Mouse (Mus musculus) spleen, postnatal 14 days (tissue): ENCODE results near the gene Acsbg2.
"Not testable (repeated sequence)": the region's sequence is repeated elsewhere in the genome, so short reads cannot be mapped to it uniquely, and the experiment has no call there.

ENCODE experiments used
- DNase-seq, 2 experiments: peaks; one replicate each; pipeline ENCODE4 v3.0.0; 2021 to 2022; ENCODE audit warnings: low spot score in 2 of 2

Acsbg2 gene

GRCm38 (mm10) chr17:56874237-56874636 lies at the start of gene Acsbg2:
Gene Acsbg2, minus strand, starts transcription at chr17:56874447.
- DNase-seq, result no peak

GRCm38 (mm10) chr17:56919725-56920124 lies 45.5 kb upstream of the Acsbg2 start:
- no peak for DNase-seq

GRCm38 (mm10) chr17:56917166-56917565 lies 42.9 kb upstream of the Acsbg2 start:
- DNase-seq, result no peak

- no peak for DNase-seq
These were observed 39.2 kb upstream of the Acsbg2 start for GRCm38 (mm10) chr17:56913444-56913843.

GRCm38 (mm10) chr17:56913023-56913422 lies 38.8 kb upstream of the Acsbg2 start:
- no peak for DNase-seq

- DNase-seq, result not testable (repeated sequence)
These were observed 35.5 kb upstream of the Acsbg2 start for GRCm38 (mm10) chr17:56909764-56910163.

- no peak for DNase-seq
These were observed 33.6 kb upstream of the Acsbg2 start for GRCm38 (mm10) chr17:56907887-56908286.

GRCm38 (mm10) chr17:56907096-56907495 lies 32.8 kb upstream of the Acsbg2 start:
- DNase-seq, result no peak

- no peak for DNase-seq
These were observed 31.9 kb upstream of the Acsbg2 start for GRCm38 (mm10) chr17:56906166-56906565.

GRCm38 (mm10) chr17:56902698-56903097 lies 28.5 kb upstream of the Acsbg2 start:
- DNase-seq, result no peak

GRCm38 (mm10) chr17:56897630-56898195 lies 23.5 kb upstream of the Acsbg2 start:
- DNase-seq, result peak; percentile 54 to 75

GRCm38 (mm10) chr17:56896513-56897129 lies 22.4 kb upstream of the Acsbg2 start:
- DNase-seq, result no peak

- DNase-seq, result no peak
These were observed 21.2 kb upstream of the Acsbg2 start for GRCm38 (mm10) chr17:56895368-56895918.

GRCm38 (mm10) chr17:56890018-56890417 lies 15.8 kb upstream of the Acsbg2 start:
- no peak for DNase-seq

- no peak for DNase-seq
These were observed 13.8 kb upstream of the Acsbg2 start for GRCm38 (mm10) chr17:56888050-56888449.

- DNase-seq, result no peak
These were observed 10.6 kb upstream of the Acsbg2 start for GRCm38 (mm10) chr17:56884809-56885208.

- DNase-seq, result no peak
These were observed 10.1 kb upstream of the Acsbg2 start for GRCm38 (mm10) chr17:56884331-56884730.

GRCm38 (mm10) chr17:56883612-56884011 lies 9.4 kb upstream of the Acsbg2 start:
- DNase-seq, result no peak

GRCm38 (mm10) chr17:56877426-56877825 lies 3.2 kb upstream of the Acsbg2 start:
- DNase-seq, result no peak

- DNase-seq, result no peak
These were observed 2.7 kb upstream of the Acsbg2 start for GRCm38 (mm10) chr17:56876981-56877380.

GRCm38 (mm10) chr17:56876465-56876864 lies 2.2 kb upstream of the Acsbg2 start:
- DNase-seq, result no peak

- no peak for DNase-seq
These were observed 847 bp upstream of the Acsbg2 start, which contains the start of gene 1700061G19Rik for GRCm38 (mm10) chr17:56874936-56875651. Gene 1700061G19Rik, plus strand, starts transcription at chr17:56875477.

GRCm38 (mm10) chr17:56872512-56872911 lies 1.7 kb downstream of the Acsbg2 start:
- no peak for DNase-seq
